ENCODE assay signal across 27 mouse cellular contexts in the genomic region with DNA sequence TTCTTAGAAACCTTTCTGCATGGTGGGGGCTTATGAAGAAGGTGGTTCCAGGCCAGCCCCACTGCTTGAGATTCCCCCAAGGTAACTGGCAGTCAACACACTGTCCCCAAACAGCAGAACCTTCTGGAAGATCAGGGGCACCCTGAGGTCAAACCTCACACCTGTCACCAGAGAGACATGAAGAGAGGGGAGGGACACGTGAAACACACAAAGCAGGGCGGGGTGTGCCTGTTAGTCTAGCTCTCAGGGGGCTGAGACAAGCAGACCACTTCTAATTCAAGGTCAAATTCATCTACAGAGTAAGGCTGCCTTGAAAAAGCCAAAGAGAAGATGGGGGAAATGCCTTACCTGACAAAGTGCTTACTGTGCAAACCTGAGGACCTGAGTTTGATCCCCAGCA. TPM values are rescaled to one million over a fixed set of nuclear protein-coding genes. Genes with fewer than 3 reads are reported as not detected.
A peak's percentile ranks its signal among the peaks of the same experiment; 100 is the strongest.
DNase-seq lines count a peak whose midpoint lies in the region; ATAC-seq lines count a peak whose summit lies in the region.
"Had no signal": no experiment of that assay in that cellular context is flagged by ENCODE, and none has a peak within 500 bp of the region (broad histone marks: within the 10 kb centered on the region; RNA-seq: fewer than 3 reads in every experiment).

No protein-coding gene starts in this region.

- no peak overlapping the region for H3K4me3 ChIP-seq in hindbrain, embryonic 11.5 days (ENCODE audit: low read depth, low read length)
- no peak overlapping the region for H3K4me3 ChIP-seq in hindbrain, embryonic 14.5 days (replicated peaks; ENCODE audit: low read length)
- no peak overlapping the region for H3K4me3 ChIP-seq in limb, embryonic 12.5 days (replicated peaks)
- no peak overlapping the region for H3K4me3 ChIP-seq in limb, embryonic 10.5 days
- no peak overlapping the region for H3K4me3 ChIP-seq in embryonic facial prominence, embryonic 13.5 days
- H3K4me3 ChIP-seq: hindbrain, embryonic 15.5 days; layer of hippocampus, adult 2 months; liver, embryonic 15.5 days; midbrain, embryonic 10.5 days; stomach, embryonic 15.5 days had no signal

- peaks cover 4% of the 10 kb centered on the region for H3K4me1 ChIP-seq in hindbrain, embryonic 11.5 days (replicated peaks; ENCODE audit: control insufficient read depth, insufficient read depth, low read length)
- peaks cover 24% of the 10 kb centered on the region for H3K4me1 ChIP-seq in hindbrain, embryonic 14.5 days (replicated peaks; ENCODE audit: control insufficient read depth, insufficient read depth, low read length)
- peaks cover 41% of the 10 kb centered on the region for H3K4me1 ChIP-seq in limb, embryonic 12.5 days (replicated peaks)
- peaks cover 24% of the 10 kb centered on the region for H3K4me1 ChIP-seq in limb, embryonic 10.5 days
- H3K4me1 ChIP-seq in embryonic facial prominence, embryonic 13.5 days, result peaks cover 33% of the 10 kb centered on the region

- no peak overlapping the region for H3K4me2 ChIP-seq in hindbrain, embryonic 11.5 days (replicated peaks; ENCODE audit: low read depth, low read length)
- no peak overlapping the region for H3K4me2 ChIP-seq in hindbrain, embryonic 14.5 days (replicated peaks)
- no peak overlapping the region for H3K4me2 ChIP-seq in limb, embryonic 12.5 days
- no peak overlapping the region for H3K4me2 ChIP-seq in embryonic facial prominence, embryonic 13.5 days
- H3K4me2 ChIP-seq: hindbrain, embryonic 15.5 days; liver, embryonic 15.5 days; lung, embryonic 14.5 days; stomach, embryonic 15.5 days had no signal

- H3K9ac ChIP-seq in hindbrain, embryonic 11.5 days (ENCODE audit: low read depth, low read length), result no peak overlapping the region
- no peak overlapping the region for H3K9ac ChIP-seq in hindbrain, embryonic 14.5 days
- no peak overlapping the region for H3K9ac ChIP-seq in limb, embryonic 12.5 days (replicated peaks)
- H3K9ac ChIP-seq in embryonic facial prominence, embryonic 13.5 days, result no peak overlapping the region
- H3K9ac ChIP-seq: forebrain, postnatal 0 days; hindbrain, embryonic 15.5 days; liver, embryonic 15.5 days; lung, embryonic 14.5 days; stomach, embryonic 15.5 days had no signal

- 0 out of 2 replicates have a peak overlapping the region, but pooled peaks have one; percentile 4 for H3K27ac ChIP-seq in hindbrain, embryonic 11.5 days (ENCODE audit: low read depth, low read length)
- no peak overlapping the region for H3K27ac ChIP-seq in hindbrain, embryonic 14.5 days
- H3K27ac ChIP-seq in limb, embryonic 12.5 days, result 0 out of 2 replicates have a peak overlapping the region, but pooled peaks have one; percentile 47
- no peak overlapping the region for H3K27ac ChIP-seq in limb, embryonic 10.5 days
- H3K27ac ChIP-seq in embryonic facial prominence, embryonic 13.5 days, result peak overlapping the region; percentile 89; the same call in 1 of the 2 replicates
- H3K27ac ChIP-seq: layer of hippocampus, adult 2 months; liver, embryonic 15.5 days; stomach, embryonic 15.5 days had no signal

- no peak for ATAC-seq in hindbrain, embryonic 11.5 days (ENCODE audit: low FRiP score)
- no peak for ATAC-seq in hindbrain, embryonic 14.5 days (ENCODE audit: low FRiP score)
- ATAC-seq in limb, embryonic 12.5 days (ENCODE audit: insufficient number of reproducible peaks, insufficient read depth, low FRiP score, low TSS enrichment, low read depth), result peak; percentile 12; the same call in 1 of the 2 replicates
- ATAC-seq in embryonic facial prominence, embryonic 13.5 days (ENCODE audit: insufficient number of reproducible peaks, insufficient read depth, low FRiP score, low TSS enrichment, low read depth), result no peak
- no peak for ATAC-seq in megakaryocyte, adult 5-6 weeks (ENCODE audit: poor library complexity, severe bottlenecking)
- ATAC-seq: CD4-positive, CD25-positive, alpha-beta regulatory T cell, adult 4 months; forebrain, postnatal 0 days had no signal

- no peaks in the 10 kb centered on the region for H3K36me3 ChIP-seq in hindbrain, embryonic 11.5 days (ENCODE audit: control insufficient read depth, insufficient read depth, low read length)
- peaks cover 19% of the 10 kb centered on the region for H3K36me3 ChIP-seq in hindbrain, embryonic 14.5 days (replicated peaks; ENCODE audit: control insufficient read depth, insufficient read depth)
- peaks cover 3% of the 10 kb centered on the region; the same call in 1 of the 2 replicates for H3K36me3 ChIP-seq in limb, embryonic 12.5 days
- H3K36me3 ChIP-seq in limb, embryonic 10.5 days, result no peaks in the 10 kb centered on the region
- H3K36me3 ChIP-seq in embryonic facial prominence, embryonic 13.5 days, result 0 out of 2 replicates have a peak, but pooled peaks cover 4% of the 10 kb centered on the region
- H3K36me3 ChIP-seq: liver, embryonic 15.5 days; midbrain, embryonic 10.5 days; stomach, embryonic 15.5 days had no signal

- no peaks in the 10 kb centered on the region for H3K27me3 ChIP-seq in hindbrain, embryonic 11.5 days (ENCODE audit: control insufficient read depth, insufficient read depth, low read length)
- H3K27me3 ChIP-seq in hindbrain, embryonic 14.5 days (ENCODE audit: control insufficient read depth, insufficient read depth, low read length), result no peaks in the 10 kb centered on the region
- no peaks in the 10 kb centered on the region for H3K27me3 ChIP-seq in limb, embryonic 12.5 days
- H3K27me3 ChIP-seq in limb, embryonic 10.5 days (ENCODE audit: low read depth, poor library complexity, severe bottlenecking), result no peaks in the 10 kb centered on the region
- H3K27me3 ChIP-seq in embryonic facial prominence, embryonic 13.5 days, result no peaks in the 10 kb centered on the region
- H3K27me3 ChIP-seq: hindbrain, embryonic 15.5 days; liver, embryonic 15.5 days; stomach, embryonic 15.5 days had no signal

- no peaks in the 10 kb centered on the region for H3K9me3 ChIP-seq in hindbrain, embryonic 11.5 days (ENCODE audit: control insufficient read depth, low read length)
- no peaks in the 10 kb centered on the region for H3K9me3 ChIP-seq in hindbrain, embryonic 14.5 days (ENCODE audit: control insufficient read depth, low read length)
- H3K9me3 ChIP-seq in limb, embryonic 12.5 days, result no peaks in the 10 kb centered on the region
- no peaks in the 10 kb centered on the region for H3K9me3 ChIP-seq in limb, embryonic 10.5 days (replicated peaks)
- H3K9me3 ChIP-seq in embryonic facial prominence, embryonic 13.5 days, result no peaks in the 10 kb centered on the region
- H3K9me3 ChIP-seq: hindbrain, embryonic 15.5 days; liver, embryonic 15.5 days; midbrain, embryonic 10.5 days; stomach, embryonic 15.5 days had no signal

- WGBS in hindbrain, embryonic 11.5 days, result 54% methylated on average over 2 of the region's 2 CpGs
- 65% methylated on average over 2 of the region's 2 CpGs for WGBS in hindbrain, embryonic 14.5 days
- 46% methylated on average over 2 of the region's 2 CpGs for WGBS in limb, embryonic 12.5 days
- WGBS in limb, embryonic 10.5 days, result 82% methylated on average over 2 of the region's 2 CpGs
- 65% methylated on average over 2 of the region's 2 CpGs for WGBS in embryonic facial prominence, embryonic 13.5 days

- no peak for DNase-seq in hindbrain, embryonic 11.5 days (ENCODE audit: low spot score)
- DNase-seq in hindbrain, embryonic 14.5 days (ENCODE audit: low spot score), result no peak
- DNase-seq in limb, embryonic 10.5 days (ENCODE audit: low spot score), result no peak
- DNase-seq in R1 (ENCODE audit: low read depth, low spot score), result peak; percentile 25
- no peak for DNase-seq in left cerebral cortex, adult 9 months (ENCODE audit: low spot score in 2 of 2)
- DNase-seq: adrenal gland, postnatal 14 days; cerebellum, adult 11-12 months; cerebellum, postnatal 10 days; forebrain, postnatal 0 days; heart, postnatal 36 days; kidney, adult 8-10 months; kidney, postnatal 25 days; left cerebral cortex, postnatal 4 days; lung, postnatal 14 days; retina, postnatal 1 day; right cerebral cortex, postnatal 14 days had no signal

RNA-seq across cellular contexts. Expression of a gene that starts 38.0 kb away (rescaled TPM):
- 10.9 and 12.4 TPM in 2 replicates for polyA plus RNA-seq in hindbrain, embryonic 11.5 days (2014; fragmentation: Nextera tagmentation; extraction: Ambion mirVana)
- 24.7 and 30.1 TPM in 2 replicates for polyA plus RNA-seq in hindbrain, embryonic 14.5 days (2014; fragmentation: Nextera tagmentation; extraction: Ambion mirVana)
- 36.1 and 39.7 TPM in 2 replicates for polyA plus RNA-seq in limb, embryonic 12.5 days (2016; fragmentation: Nextera tagmentation; extraction: Ambion mirVana)
- polyA plus RNA-seq in limb, embryonic 10.5 days (2016; fragmentation: Nextera tagmentation; extraction: Ambion mirVana), result 26.8 and 28.8 TPM in 2 replicates
- 58.6 and 58.8 TPM in 2 replicates for polyA plus RNA-seq in embryonic facial prominence, embryonic 13.5 days (2015; fragmentation: Nextera tagmentation; extraction: Ambion mirVana)
- total RNA-seq in megakaryocyte, adult 5-6 weeks (2015), result 0.13 and 0.75 TPM in 2 replicates
- 0.07 and 0.12 TPM in 2 replicates for total RNA-seq in megakaryocyte, adult 5-6 weeks (2017)
- total RNA-seq: monocyte, adult 5-6 weeks had no signal
- polyA plus RNA-seq: CD4-positive, CD25-positive, alpha-beta regulatory T cell, adult 4 months had no signal

Comparison
In these comparisons a context has a peak if more than half of its experiments do, and no peak if none do; other contexts are left out.
1. H3K27ac ChIP-seq: peak in hindbrain, embryonic 11.5 days (single experiment), limb, embryonic 12.5 days (single experiment) and embryonic facial prominence, embryonic 13.5 days (single experiment); none in hindbrain, embryonic 14.5 days (single experiment) and limb, embryonic 10.5 days (single experiment).